Mouse (Mus musculus) ZHBTc4 (cell line): Measurements from ENCODE around the gene Ubfd1.

Source experiments
- DNase-seq: peaks from one replicate; pipeline ENCODE4 v3.0.0-alpha.2; 2011; ENCODE audit warnings: low read depth, low spot score

Gene Ubfd1

DNA sequence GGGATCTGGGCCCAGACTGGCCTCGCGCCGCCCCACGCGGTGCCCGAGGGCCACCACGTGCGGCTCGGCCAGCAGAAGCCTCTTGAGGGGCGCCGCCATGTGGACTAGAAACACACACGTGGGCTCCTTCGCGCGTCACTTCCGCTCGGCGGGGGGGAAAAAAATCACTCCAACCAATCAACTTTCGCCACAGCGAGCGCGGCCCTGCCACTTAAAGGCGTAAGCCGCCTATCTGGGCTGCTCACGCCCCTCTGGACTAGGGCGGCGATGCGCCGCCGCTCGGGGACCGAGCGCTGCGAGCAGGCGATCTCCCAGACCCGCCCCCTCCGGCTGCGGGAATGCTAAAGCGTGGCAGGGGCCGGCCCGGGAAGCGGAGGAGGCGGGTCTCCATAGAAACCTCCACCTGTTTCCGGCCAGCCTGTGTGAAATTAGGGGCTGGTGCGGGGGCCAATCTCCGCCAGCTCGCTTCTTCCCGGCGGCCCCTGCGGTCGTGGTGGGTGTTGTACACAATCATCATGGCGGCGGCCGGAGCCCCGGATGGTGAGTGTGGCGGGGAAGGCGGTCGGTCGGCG lies at the start of gene Ubfd1, which contains the start of gene Ears2:
Gene Ubfd1 (plus strand): TSS at position 231 of the 572 bp plus-strand sequence.
Gene Ears2 (minus strand): TSS at position 319 of the 572 bp plus-strand sequence.
- DNase-seq, result peak; percentile 99

DNA sequence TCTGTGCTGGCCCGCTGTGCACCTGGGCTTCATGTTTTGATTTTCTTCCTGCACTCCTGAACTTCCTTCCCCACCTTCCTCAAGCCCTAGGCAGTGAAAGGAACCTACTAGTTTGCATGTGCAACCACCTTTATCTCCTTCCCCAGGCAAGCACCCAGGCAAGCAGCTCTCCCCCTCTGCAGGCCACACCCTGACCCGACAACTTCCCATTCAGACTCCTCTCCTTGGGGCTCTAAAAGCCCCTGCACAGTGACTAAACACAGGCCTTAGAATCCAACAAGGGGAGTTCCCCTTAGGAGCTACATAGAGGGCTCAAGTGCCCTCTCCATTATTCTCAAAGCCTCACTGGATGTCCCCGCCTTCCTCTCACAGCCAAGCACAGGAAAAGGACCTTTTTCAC lies 48.7 kb upstream of the Ubfd1 start:
- peak; percentile 75 for DNase-seq

DNA sequence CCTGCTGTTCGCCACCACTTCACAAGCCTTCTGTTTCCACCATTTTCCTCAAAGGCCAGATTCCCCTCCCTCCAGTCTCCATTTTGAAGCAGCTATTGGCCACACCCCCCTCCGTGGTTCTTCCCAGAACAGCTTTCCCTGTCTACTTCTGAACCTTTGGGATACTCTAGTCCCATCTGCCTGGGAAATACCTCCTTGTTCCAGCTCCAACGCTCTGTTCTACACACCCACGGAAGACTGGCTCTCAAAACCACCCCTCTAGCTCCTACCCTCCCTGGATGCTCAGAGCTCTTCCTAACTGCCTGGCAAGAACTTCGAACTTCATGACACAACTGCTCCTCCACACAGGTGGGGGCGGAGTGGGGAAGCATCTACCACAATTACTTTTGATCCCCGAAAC lies 48.0 kb upstream of the Ubfd1 start:
- DNase-seq, result peak; percentile 74

DNA sequence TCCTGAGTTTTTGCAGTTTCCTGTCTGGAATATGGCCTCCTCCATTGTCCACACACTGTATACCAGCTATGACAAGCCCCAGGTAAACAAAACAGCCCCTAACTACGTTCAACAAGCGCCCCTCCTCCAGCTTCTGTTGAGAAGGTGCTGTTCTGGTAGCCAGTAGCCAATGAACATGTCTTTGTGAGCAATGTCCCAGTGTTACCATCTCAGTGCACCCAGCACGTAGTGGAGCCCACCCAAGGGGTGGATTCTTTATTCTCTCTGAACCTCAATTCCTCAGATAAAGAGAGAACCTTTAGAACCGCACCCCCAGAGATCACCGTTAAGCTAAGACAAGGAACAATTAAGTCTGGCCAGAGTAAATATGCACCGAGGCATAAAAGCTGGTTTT lies 46.7 kb upstream of the Ubfd1 start:
- DNase-seq, result no peak

DNA sequence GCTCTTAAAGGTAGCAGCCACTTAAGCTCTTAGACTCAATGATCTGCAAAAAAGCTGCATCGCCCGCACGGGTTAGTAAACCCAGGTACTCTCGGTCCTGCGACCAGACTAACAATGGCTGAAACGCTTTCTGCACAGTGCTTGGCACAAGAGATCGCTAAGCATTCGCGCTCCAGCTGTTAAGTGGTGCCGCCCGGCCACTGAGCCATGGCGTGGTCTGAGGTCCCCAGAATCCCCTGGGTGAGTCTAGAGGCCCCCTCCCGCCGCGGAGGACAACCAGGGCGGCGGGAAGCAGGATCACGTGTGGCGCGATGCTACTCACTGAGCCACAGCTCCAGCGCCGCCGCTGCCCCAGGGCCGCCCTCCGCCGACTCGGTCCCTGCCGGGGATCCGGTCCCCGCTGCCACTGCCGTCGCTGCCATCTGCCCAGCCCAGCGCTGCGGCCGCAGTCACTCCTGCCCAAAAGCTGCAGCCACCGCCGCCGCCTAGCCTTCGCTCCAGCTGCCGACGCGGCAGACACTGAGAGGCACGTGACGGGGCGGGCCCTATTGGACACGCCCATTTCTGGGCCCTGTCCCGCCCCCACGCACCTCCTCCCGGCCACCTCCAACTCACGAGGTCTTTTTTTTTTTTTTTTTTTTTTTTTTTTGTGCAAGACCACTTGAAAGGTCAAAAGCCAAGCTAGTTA lies 46.2 kb upstream of the Ubfd1 start, which contains the start of gene Gga2:
Gene Gga2 (minus strand): TSS at position 556 of the 688 bp plus-strand sequence.
- peak; percentile 96 for DNase-seq

DNA sequence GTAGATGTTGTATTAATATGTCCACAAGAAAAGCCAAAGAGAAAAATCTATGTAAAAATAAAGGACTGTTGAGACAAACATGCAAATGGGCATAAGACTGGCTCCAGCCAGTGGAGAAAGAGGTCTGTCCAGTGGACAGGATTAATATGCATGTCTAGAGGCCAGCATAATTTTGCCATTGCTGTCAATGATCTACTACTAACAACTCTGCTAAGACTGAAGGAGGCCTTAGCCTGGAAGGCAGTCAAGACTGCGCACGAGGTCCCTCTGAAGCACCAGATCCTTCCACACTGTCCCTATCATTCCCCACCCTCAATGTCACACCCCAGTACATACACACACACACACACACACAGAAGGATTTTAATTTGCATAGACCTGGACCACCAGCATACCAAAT lies 44.8 kb upstream of the Ubfd1 start:
- DNase-seq, result no peak

DNA sequence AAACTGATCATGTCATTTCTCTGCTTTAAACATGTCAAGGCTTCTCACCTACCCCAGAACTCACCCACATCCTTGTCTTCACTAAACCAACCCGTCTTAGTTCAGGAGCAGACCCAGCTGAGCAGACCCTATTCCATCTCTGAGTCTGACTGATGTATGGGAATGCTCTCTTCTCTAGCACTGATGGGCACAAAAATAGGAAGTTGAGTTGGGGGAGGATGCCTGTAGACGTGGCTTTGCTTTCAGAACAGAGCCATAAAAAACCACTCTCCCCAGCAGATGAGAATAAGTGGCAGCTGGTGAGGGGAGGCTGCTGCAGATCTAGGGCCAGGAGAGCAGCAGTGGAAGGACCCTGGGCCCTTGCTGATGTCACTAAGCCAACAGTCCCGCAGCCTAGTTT lies 33.6 kb upstream of the Ubfd1 start:
- no peak for DNase-seq

DNA sequence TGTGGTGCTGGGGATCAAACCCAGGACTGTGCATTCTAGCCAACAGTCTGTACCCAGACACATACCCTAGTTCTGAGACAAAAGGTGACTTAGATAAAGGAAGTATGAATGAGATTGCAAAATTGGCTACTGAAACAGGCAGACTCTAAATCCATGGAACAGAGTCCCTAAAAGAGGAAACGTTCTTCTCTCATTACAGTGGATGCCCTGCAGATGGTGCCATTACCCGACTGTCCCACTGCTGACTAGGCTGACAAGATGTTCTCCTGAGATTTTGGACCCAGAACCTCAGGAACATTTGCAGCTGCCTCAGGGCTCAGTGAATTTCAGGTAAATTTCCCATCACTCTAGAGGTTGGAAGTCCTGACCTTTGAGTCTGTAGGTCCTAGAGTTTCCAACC lies 32.6 kb upstream of the Ubfd1 start:
- no peak for DNase-seq

DNA sequence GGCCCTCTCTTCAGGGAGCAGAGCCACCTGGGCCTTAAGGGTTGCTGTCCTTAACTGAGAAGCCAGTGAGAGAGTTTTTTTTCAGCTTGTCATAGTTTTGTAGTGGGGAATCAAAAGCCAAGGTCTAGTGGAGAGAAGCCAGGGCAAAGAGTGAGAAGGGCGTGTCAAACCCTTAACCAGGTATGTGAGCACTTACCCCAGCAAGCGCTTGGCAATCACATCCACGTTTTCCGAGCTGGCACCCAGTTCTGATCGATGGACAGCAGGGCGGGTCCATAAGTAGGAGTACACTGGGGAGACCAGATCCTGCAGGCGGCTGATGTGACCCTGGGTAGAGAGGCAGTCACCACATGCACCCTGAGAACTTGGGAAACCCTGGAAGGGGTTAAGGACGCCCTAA lies 22.9 kb upstream of the Ubfd1 start:
- no peak for DNase-seq

DNA sequence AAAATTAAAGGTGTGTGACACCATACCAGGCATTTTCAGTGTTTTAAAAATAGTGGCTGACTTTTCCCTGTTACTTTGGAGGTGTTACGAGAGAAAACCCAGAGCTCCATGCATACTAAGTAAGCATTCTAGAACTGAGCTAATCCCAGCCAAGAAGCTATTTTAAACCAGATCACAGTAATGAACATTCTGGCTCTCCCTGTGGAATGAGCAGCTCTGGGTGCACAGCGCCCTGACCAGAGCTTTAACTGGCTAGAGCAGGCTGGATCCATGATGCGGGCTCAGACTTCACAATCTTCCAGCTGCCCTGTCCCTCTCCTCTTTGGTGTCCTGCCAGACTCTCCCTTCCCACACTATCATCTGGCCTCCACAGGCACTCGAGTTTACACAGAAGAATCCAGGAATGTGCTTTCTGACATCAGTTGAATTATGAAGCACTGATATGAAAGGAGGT lies 21.8 kb upstream of the Ubfd1 start:
- DNase-seq, result no peak

DNA sequence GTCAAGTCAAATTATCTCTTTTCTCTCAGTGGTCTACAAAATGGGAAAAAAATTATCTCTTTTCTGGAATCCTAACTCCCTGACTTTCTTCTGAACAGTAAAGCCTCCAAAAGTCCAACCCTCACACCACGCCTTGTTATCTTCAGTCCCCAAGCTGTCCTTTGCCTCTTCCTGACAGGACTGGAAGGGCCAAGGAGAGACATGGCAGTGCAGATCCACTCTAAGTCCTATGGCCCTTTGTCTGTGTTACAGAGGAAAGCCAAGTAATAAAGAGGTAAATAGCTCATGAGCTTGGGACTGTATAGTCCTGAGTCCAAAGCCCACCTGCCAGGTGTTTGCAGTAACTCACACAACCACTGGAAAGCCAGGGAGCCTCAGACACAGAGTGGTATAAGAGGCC lies 21.3 kb upstream of the Ubfd1 start:
- no peak for DNase-seq

DNA sequence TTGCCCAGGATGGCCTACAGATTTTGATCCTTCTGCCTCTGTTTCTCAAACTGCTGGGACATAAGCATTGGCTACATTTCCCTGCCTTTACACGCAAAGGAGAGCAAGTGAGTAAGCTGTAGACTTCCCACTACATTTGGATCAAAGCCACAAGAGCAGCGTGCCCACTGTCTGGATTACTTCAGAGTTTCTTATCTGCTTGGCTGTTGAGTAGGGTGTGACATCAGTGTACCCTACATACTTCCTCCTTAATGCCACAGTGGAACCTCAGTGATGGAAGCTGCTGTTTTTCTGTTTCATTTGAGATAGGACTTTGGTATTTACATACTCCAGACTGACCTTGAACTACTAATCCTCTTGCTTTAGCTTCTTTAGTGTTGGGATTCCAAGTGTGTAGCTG lies 20.2 kb upstream of the Ubfd1 start:
- DNase-seq, result no peak

DNA sequence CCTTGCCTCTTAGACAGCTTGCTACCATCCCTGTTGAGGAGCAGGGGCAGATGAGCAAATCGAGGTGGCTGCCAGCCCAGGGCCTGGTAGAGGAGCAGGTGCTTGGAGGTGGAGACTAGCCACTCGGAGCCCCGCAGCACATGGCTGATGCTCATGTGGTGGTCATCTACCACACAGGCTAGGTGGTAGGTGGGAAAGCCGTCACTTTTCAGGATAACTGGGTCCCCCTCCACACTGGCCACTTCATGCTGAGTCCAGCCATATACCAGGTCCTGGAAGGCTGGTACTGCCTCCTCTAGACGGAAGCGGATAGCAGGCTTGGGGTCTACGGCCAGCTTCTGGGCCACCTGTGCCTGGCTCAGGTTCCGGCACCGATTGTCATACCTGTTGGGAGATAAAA lies 18.8 kb upstream of the Ubfd1 start:
- no peak for DNase-seq

DNA sequence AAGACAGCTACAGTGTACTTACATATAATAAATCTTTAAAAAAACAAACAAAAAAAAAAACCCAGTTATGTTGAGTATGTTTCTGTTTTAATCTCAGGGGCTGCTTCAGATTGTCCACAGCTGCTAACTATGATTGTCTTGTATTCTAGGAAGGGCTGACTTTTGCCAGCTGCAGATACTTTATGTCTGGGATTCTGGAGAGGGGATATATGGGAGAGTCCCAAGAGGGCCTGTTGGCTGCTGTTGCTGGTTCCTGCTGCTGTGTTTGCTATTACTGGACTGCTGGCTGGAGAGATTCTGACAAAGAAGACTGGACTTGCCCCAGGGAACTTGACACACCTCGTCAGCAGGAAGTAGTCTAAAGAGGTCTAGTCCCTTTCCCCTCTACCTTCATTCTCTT lies 16.1 kb upstream of the Ubfd1 start:
- DNase-seq, result no peak

DNA sequence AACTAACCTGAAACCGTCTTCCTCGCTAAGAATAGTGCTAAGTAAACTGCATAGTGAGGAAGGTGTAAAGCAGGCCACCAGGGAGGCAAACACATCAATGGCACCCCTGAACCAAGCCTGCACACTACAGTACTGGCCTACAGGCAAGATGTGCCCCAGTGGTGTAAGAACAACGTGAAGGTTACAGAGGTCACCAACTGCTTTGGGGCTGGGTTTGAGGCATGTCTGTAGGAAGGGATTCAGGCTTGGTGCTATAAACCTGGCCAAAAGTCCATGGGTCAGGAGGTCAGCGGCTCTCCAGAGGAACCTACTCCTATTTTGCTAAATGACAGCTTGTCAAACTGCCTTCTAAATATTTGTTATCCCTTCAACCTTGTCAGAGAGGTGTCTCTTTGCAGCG lies 10.3 kb upstream of the Ubfd1 start:
- no peak for DNase-seq

DNA sequence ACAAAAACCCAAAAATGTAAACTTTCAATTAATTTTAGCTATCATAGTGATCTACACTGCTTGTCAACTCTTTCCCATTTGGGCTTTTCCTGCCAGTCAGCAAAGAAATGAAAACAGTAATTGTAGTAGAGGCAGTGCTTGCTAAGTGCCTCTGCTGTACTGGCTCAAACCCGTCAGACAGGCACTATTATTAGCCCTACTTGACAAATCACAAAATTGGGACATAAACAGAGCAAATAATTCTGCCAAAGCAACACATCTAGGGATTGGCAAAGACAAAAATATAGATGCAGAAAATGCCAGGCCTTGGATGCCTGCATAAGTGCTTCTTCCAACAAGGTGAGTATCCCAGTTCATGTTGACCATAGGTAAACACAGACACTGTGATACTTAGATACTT lies 1.3 kb upstream of the Ubfd1 start:
- DNase-seq, result no peak

DNA sequence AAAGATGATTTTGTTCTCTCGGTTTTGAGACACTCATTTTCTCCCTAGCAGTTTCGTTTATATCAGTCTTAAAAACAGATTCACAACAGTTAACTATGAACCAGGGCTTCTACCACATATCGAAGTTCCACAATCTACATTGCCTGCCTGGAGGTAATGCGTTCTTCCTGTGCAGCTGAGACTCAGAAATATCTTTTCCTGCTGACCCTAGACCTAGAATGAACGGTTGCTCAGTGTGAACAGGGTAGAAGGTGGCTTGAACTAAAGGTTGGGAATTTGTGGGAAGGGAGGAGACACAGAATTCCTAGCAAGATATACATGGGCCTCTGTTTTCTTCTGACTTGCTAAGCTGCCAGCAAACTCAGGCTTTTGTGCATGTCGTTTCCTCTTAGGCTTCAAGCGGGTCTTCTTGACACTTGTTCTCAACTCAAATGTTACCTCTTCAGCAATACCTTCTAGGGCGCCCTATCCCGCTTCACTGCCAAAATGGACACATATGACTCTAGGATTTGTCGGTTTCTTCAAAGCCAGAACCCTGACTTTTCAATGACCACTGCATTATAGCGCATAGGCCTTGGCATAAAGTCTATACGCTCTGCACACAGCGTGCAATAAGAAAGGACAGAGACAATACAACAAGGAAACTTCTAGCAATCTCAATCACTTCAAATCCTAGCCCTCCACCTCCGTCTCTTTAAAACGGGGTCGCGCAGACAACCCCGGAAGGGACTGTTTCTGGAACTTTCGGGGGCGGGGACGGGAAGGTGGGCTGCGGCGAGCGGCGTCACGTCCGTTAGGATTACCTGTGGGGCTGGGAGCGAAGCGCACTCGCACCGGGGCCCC lies 652 bp upstream of the Ubfd1 start:
- peak; percentile 37 for DNase-seq

DNA sequence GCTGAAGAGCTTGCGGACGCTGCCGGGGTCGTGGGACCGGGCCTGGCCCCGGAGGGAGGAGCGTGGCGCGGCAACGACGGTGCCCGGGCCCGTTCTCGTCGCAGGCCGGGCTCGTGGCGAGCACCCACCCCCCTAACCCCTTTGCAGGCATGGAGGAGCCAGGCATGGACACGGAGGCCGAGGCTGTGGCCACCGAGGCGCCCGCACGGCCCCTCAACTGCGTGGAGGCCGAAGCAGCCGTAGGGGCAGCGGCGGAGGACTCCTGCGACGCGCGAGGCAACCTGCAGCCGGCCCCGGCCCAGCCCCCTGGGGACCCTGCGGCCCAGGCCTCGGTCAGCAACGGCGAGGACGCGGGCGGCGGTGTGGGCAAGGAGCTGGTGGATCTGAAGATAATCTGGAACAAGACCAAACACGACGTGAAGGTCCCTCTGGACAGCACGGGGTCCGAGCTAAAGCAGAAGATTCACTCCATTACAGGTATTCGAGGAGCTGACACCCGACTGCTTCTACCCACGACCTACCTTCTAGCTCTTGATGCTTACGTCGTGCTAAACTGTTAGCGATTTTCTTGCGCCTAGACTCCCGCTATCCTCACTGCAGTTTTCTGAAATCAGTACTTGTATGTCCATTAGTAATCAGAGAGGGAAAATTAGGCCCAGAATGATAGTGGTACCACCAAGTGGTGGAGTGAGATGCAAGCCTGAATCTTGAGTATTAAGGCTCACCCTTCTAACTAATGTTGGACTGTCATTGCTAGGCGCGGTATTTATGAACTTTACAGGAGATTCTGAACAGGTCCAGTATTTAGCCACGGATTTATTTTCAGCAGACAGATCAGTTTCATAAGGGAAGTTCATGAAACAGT lies 774 bp downstream of the Ubfd1 start:
- DNase-seq, result peak; percentile 18

DNA sequence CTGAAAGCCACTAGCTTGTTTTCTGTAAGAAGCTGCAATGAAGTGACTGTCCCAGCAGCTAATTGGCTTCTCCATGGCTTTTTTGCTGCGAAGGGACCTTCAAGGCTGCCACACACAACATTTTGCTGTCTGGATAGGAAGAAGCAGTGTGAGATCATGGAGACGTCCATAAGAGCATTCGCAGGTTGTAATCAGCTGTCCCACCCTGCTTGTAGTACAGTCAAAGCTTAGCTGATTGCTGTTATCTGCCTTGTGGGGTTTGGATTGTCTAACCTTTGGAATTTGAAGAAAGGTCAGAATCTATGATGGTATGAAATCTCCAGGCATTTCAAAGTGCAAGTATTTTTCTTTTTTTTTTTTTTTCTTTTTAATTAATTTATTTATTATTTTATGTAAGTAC lies 7.4 kb downstream of the Ubfd1 start:
- no peak for DNase-seq

DNA sequence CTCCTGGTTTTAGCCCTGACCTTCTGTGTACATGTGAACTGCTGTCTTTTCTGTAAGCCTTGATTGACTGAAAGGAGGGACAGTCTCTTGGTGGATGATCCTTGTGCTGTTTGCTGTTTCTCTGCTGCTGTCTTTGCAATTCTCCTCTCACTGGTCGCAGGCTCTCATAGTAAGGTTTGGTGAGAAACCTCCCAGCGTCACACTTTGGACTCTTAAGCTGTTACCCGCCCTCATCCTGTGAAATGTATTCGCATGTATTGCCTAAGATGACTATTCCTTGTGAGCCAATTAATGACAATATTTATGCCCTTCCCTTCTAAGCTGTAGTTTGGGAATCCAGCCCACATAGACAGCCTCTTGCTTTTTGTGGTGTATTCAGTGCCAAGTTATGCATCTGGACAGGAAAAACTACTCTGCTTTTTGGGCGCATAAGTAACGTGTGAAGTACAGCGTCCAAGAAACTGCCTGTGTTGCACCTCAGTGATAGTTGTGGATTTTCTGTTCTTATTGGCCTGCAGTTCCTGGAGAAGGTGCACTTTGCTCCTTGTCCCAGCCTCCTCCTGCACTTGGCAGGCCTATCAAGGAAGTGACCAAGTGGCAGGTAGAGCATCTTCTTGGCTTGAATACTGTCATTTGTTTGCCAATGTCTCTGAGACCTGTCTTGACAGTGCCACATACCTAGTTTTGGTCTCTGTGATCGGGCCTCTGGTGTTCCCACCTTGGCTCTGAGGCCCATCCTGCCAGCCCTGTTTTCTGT lies 13.0 kb downstream of the Ubfd1 start:
- no peak for DNase-seq

DNA sequence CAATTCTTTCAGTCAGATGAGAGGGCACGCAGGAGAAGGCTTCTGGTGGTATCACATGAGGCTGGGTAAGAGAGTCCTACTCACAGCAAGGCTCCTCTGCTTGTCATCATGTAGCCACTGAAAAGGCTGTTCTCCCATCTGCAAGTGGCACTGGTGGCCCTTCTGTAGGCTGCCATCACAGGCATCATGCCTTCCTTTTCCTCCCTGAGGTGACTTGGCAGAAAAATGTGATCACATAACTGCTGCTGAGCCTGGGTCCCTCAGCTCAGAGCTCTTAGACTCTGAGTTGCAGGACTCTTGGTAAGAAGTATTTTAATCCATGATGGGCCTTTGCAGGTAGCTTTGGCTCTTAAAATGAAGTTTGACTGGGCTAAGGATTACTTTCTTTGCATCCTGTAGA lies 14.1 kb downstream of the Ubfd1 start:
- DNase-seq, result no peak
